Mouse (Mus musculus) bone marrow, adult 2 months (tissue): Measurements from ENCODE around the gene Cutal. TPM values are rescaled to one million over a fixed set of nuclear protein-coding genes. Genes with fewer than 3 reads are reported as not detected.

Experiments
- H3K27ac ChIP-seq: fragments of 200-500 bp; 2 replicates; pipeline ENCODE4 v1.5.1; 2012; ENCODE audit warnings: low read depth, mild to moderate bottlenecking, control low read depth, inconsistent platforms, low read length; ENCODE audit not compliant: control insufficient read depth, poor library complexity, insufficient read depth
- H3K4me1 ChIP-seq: fragments of 200-500 bp; 2 replicates; pipeline ENCODE4 v1.6.1; 2011; ENCODE audit warnings: low read length; ENCODE audit not compliant: control insufficient read depth, insufficient read depth
- H3K4me3 ChIP-seq: fragments of 200-500 bp; replicated peaks from 2 replicates; pipeline ENCODE3; 2011; ENCODE audit warnings: mild to moderate bottlenecking, low read depth, low read length, control low read depth; ENCODE audit not compliant: control insufficient read depth
- CTCF ChIP-seq: fragments of 200-500 bp; IDR thresholded peaks from 2 replicates; pipeline ENCODE4 v1.5.1; 2011; ENCODE audit warnings: low read length, control low read depth; ENCODE audit not compliant: control insufficient read depth, insufficient read depth
- POLR2A ChIP-seq: fragments of 200-500 bp; IDR thresholded peaks from 2 replicates; pipeline ENCODE4 v1.6.1; 2011; ENCODE audit warnings: low read depth, mild to moderate bottlenecking, control low read depth, low read length, borderline replicate concordance; ENCODE audit not compliant: control insufficient read depth
- WGBS: fragments of 180-500 bp; shearing (Covaris S2); methylation state at CpG from one replicate; pipeline ENCODE4 v1.1.7; 2018; 5-methylcytosine and 5-hydroxymethylcytosine counted together
- polyA plus RNA-seq: library from polyadenylated mRNA; stranded (reverse); fragments of >200 nt; gene quantifications from 2 replicates; pipeline ENCODE4 v1.2.4, GENCODE M21; 2011; ENCODE audit warnings: low replicate concordance; ENCODE audit not compliant: missing spikeins, insufficient read depth, insufficient read length

Cutal gene
- polyA plus RNA-seq, 1 experiment, result not detected

GRCm38 (mm10) chr2:34914069-34914822, 40.0 kb downstream of the Cutal start:
- no peaks in the 10 kb centered on the region; the same call in 1 of the 2 replicates for H3K4me1 ChIP-seq
- H3K27ac ChIP-seq, result no peak overlapping the region
- WGBS, result 3% methylated on average over 45 of the region's 50 CpGs
- H3K4me3 ChIP-seq, result peak overlapping the region; percentile 67
- peak; percentile 36; the same call in 1 of the 2 replicates for TF ChIP-seq POLR2A
- TF ChIP-seq CTCF, result no peak

DNA sequence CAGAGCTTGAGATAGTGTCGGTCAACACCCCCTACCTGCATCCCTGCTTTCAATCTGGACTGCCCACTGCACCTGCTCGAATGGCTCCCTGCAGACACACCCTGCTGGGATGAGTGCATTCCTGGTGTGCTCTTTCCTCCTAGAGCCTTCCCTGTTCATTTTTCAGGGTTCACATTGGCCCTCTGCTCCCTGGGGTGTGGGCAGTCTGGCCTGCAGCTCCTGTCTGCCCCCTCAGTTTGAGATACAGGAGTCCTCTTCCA, 40.6 kb downstream of the Cutal start:
- H3K4me1 ChIP-seq, result no peaks in the 10 kb centered on the region; the same call in 1 of the 2 replicates
- WGBS, result 40% methylated on average over 2 of the region's 2 CpGs
- no peak overlapping the region for H3K27ac ChIP-seq
- H3K4me3 ChIP-seq, result no peak overlapping the region
- TF ChIP-seq POLR2A (no peak), CTCF (no peak)

GRCm38 (mm10) chr2:34915103-34915502, 40.9 kb downstream of the Cutal start:
- WGBS, result 69% methylated on average over 2 of the region's 2 CpGs
- Histone ChIP-seq H3K4me3 (no peak overlapping the region), H3K27ac (no peak overlapping the region), H3K4me1 (no peaks in the 10 kb centered on the region; the same call in 1 of the 2 replicates)
- TF ChIP-seq CTCF (no peak), POLR2A (no peak)

- Histone ChIP-seq H3K4me1 (no peaks in the 10 kb centered on the region; the same call in 1 of the 2 replicates), H3K27ac (no peak overlapping the region), H3K4me3 (no peak overlapping the region)
- 16% methylated on average over 2 of the region's 2 CpGs for WGBS
- TF ChIP-seq CTCF (no peak), POLR2A (no peak)
Measured at GRCm38 (mm10) chr2:34920144-34920543, 45.9 kb downstream of the Cutal start.

DNA sequence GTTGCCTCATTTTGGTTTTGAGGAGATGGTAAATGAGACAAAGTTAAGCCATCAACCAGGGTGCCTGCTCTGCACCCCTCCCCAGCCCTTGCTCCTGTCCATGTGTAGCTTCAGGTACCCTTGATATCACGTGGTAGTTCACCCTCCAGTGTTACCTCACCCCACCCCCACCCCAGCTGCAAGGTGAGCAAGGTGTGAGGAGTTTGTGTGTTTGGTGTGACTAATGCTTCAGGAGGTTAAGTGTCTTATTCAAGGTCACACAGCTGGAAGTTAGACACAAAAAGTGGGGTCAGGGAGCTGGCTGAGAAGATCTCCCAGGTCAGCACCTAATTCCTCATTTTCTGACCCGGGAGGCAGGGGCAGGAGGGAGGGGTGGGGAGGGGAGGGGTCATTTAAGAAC, 48.5 kb downstream of the Cutal start:
- no peak for TF ChIP-seq POLR2A
- TF ChIP-seq CTCF, result no peak
- Histone ChIP-seq H3K27ac (no peak overlapping the region), H3K4me3 (no peak overlapping the region), H3K4me1 (no peaks in the 10 kb centered on the region; the same call in 1 of the 2 replicates)
- 36% methylated on average over 2 of the region's 2 CpGs for WGBS

- Histone ChIP-seq H3K4me3 (no peak overlapping the region), H3K4me1 (no peaks in the 10 kb centered on the region), H3K27ac (no peak overlapping the region)
- TF ChIP-seq POLR2A (no peak), CTCF (no peak)
- 81% methylated on average over 5 of the region's 5 CpGs for WGBS
Measured at GRCm38 (mm10) chr2:34927320-34927719, 53.1 kb downstream of the Cutal start.

DNA sequence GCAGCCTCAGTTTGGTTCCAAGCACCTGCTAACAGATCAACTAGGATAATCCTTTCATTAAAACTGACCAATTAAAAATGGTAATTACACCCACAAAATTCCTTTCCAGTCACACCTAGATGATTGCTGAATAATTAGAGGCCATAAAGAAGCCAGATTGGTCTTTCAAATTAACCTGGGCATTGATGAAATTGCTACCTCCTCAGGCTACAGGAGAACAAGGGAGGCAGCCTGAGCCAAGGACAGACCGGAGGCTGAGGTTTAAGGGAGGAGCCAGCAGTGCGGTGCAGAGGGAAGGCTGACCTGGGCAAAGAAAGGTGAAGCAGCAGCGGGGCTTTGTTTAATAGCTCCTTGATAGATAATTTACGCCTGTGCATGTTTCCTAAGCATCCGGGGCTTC, 63.3 kb downstream of the Cutal start:
- WGBS, result 7% methylated on average over 5 of the region's 5 CpGs
- peaks cover 10% of the 10 kb centered on the region for H3K4me1 ChIP-seq
- TF ChIP-seq CTCF (no peak), POLR2A (no peak)
- H3K27ac ChIP-seq, result no peak overlapping the region
- no peak overlapping the region for H3K4me3 ChIP-seq

DNA sequence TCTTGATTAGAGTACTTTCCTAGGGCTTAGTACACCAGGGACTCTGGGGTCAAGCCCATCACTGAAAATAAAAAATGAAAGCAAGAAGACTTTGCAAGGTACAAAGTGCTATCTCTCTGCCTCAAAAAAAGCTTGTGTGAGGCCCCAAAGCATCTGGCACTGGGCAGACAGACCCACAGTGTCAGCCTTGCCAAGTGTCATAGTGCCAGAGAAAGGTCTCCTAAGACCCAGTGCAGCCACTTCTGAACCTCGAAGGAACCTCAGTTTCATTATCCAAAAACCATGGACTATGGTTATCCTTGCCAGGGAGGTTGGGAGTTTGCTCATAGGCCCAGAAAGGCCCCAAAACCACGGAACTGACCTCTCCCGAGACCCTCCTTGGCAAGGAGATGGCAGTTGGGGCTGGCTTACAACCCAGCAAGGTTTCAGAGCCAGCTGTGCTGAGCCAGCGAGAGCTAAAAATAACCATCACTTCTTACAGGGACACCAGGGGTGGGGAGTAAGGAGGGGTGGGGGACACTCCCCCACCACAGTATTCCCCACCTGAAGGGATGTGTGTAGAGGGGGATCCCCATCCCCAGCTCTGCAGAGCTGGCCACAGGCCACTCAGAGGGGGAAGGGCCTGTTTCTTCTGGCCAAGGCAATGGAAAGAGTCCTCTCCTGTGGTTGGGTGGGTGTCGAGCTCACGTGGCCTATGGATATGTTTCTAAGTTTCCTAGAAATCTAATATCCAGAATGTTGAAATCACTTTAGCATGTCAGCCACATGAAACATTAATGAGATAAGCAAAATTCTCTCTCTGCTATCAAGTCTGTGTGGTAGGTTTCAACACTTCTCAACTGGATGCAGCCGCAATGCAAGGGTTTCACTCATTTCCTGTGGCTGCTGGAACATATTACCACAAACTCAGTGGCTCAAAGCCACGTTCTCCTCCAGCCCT, 64.3 kb downstream of the Cutal start:
- 2% methylated on average over 8 of the region's 8 CpGs for WGBS
- H3K4me1 ChIP-seq, result peaks cover 11% of the 10 kb centered on the region
- no peak overlapping the region for H3K4me3 ChIP-seq
- TF ChIP-seq POLR2A, result no peak
- no peak for TF ChIP-seq CTCF
- H3K27ac ChIP-seq, result peak overlapping the region; percentile 25; the same call in 1 of the 2 replicates

DNA sequence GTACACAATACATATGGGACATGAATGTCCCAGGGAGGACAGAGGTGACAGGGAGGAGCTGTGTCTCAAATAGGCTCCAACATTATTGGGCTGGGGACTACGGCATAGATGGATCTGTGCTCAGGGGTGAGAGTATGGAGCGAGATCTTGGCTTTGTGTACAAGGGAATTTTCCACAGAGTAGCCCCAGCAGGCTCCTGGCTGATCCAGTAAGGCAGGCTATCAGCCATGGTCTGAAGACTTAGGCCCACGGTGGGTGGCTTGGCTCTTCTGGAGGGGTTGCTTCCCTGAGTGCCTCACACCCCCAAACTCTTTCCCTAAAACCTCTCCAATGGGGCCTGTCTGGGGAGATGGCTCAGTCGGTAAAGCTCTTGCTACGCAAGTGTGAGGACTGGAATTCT, 66.0 kb downstream of the Cutal start:
- TF ChIP-seq CTCF (no peak), POLR2A (no peak)
- no peak overlapping the region for H3K27ac ChIP-seq
- 87% methylated on average over 5 of the region's 5 CpGs for WGBS
- peaks cover 16% of the 10 kb centered on the region for H3K4me1 ChIP-seq
- H3K4me3 ChIP-seq, result no peak overlapping the region
